Mouse (Mus musculus) MEL (cell line): ENCODE data around the gene Olfr467. TPM values are rescaled to one million over a fixed set of nuclear protein-coding genes. Genes with fewer than 3 reads are reported as not detected.
A peak's percentile ranks its signal among the peaks of the same experiment; 100 is the strongest.
"Not testable (repeated sequence)": the region's sequence is repeated elsewhere in the genome, so short reads cannot be mapped to it uniquely, and the experiment has no call there.

Source experiments
- DNase-seq: peaks from one replicate; pipeline ENCODE4 v3.0.0; 2011; ENCODE audit warnings: low read depth, low spot score
- H3K27ac ChIP-seq: 2 replicates; pipeline ENCODE4 v1.5.1; 2012; ENCODE audit warnings: low read depth, mild to moderate bottlenecking, control low read depth, low read length, moderate library complexity; ENCODE audit not compliant: control insufficient read depth
- H3K27me3 ChIP-seq, 2 experiments: fragments of 150-350 bp in 1 of 2; sonication (generic) in 1 of 2; 2 replicates each; pipeline ENCODE4 v1.6.1; 2012; ENCODE audit warnings: low read length in 2 of 2, mild to moderate bottlenecking in 2 of 2, improper control_type of control experiment in 1 of 2, moderate library complexity in 1 of 2; ENCODE audit not compliant: insufficient read depth in 2 of 2, control insufficient read depth in 1 of 2
- H3K36me3 ChIP-seq, 2 experiments: 2 replicates each; pipeline ENCODE4 v1.6.1; 2012 to 2014; ENCODE audit warnings: low read length in 2 of 2, improper control_type of control experiment in 1 of 2, inconsistent platforms in 1 of 2, mild to moderate bottlenecking in 1 of 2; ENCODE audit not compliant: insufficient read depth in 2 of 2, control insufficient read depth in 1 of 2
- H3K4me1 ChIP-seq, 2 experiments: fragments of 150-350 bp in 1 of 2; sonication (generic) in 1 of 2; 2 replicates each; pipeline ENCODE4 v1.6.1; 2012; ENCODE audit warnings: low read length in 2 of 2, improper control_type of control experiment in 1 of 2, mild to moderate bottlenecking in 1 of 2; ENCODE audit not compliant: insufficient read depth in 2 of 2, control insufficient read depth in 1 of 2
- H3K4me3 ChIP-seq, 2 experiments: fragments of 150-350 bp in 1 of 2; sonication (generic) in 1 of 2; 2 replicates each; pipeline ENCODE4 v1.5.1; 2012; ENCODE audit warnings: low read depth in 2 of 2, low read length in 2 of 2, mild to moderate bottlenecking in 2 of 2, moderate library complexity in 2 of 2, control low read depth in 1 of 2, improper control_type of control experiment in 1 of 2; ENCODE audit not compliant: control insufficient read depth in 1 of 2, insufficient read depth in 1 of 2
- H3K79me2 ChIP-seq: 2 replicates; pipeline ENCODE4 v1.6.1; 2012; ENCODE audit warnings: mild to moderate bottlenecking, low read length, moderate library complexity; ENCODE audit not compliant: control insufficient read depth, poor library complexity, insufficient read depth
- H3K9ac ChIP-seq: 2 replicates; pipeline ENCODE4 v1.6.1; 2012; ENCODE audit warnings: low read depth, mild to moderate bottlenecking, control low read depth, low read length, moderate library complexity; ENCODE audit not compliant: control insufficient read depth, poor library complexity, severe bottlenecking
- H3K9me3 ChIP-seq: fragments of 150-350 bp; sonication (generic); replicated peaks from 2 replicates; pipeline ENCODE4 v1.6.1; 2012; ENCODE audit warnings: mild to moderate bottlenecking, low read length, improper control_type of control experiment, moderate library complexity; ENCODE audit not compliant: insufficient read depth
- CHD1 ChIP-seq: IDR thresholded peaks from 2 replicates; pipeline ENCODE4 v1.6.1; 2012; ENCODE audit warnings: low read depth, mild to moderate bottlenecking, inconsistent platforms, low read length, improper control_type of control experiment
- CHD2 ChIP-seq: IDR thresholded peaks from 2 replicates; pipeline ENCODE4 v1.6.1; 2011; ENCODE audit warnings: low read length, improper control_type of control experiment
- CTCF ChIP-seq, 3 experiments: IDR thresholded peaks in 2 of 3; conservative IDR thresholded peaks in 1 of 3; 2 replicates each; pipeline ENCODE4 v1.5.1; 2011 to 2012; ENCODE audit warnings: low read length in 3 of 3, low read depth in 2 of 3, mild to moderate bottlenecking in 2 of 3, improper control_type of control experiment in 1 of 3, inconsistent platforms in 1 of 3, mixed read lengths in 1 of 3, moderate library complexity in 1 of 3; ENCODE audit not compliant: control insufficient read depth in 1 of 3, insufficient read depth in 1 of 3, poor library complexity in 1 of 3, severe bottlenecking in 1 of 3
- NRF1 ChIP-seq: IDR thresholded peaks from 2 replicates; pipeline ENCODE4 v1.6.1; 2014; ENCODE audit warnings: low read depth, mild to moderate bottlenecking, inconsistent platforms, low read length, improper control_type of control experiment, moderate library complexity; ENCODE audit not compliant: poor library complexity, insufficient read depth, severe bottlenecking
- POLR2AphosphoS2 ChIP-seq: IDR thresholded peaks from 2 replicates; pipeline ENCODE4 v1.6.1; 2011; ENCODE audit warnings: low read length, improper control_type of control experiment
- SMC3 ChIP-seq: IDR thresholded peaks from 2 replicates; pipeline ENCODE4 v1.6.1; 2011; ENCODE audit warnings: low read depth, low read length, improper control_type of control experiment
- TAL1 ChIP-seq: IDR thresholded peaks from 2 replicates; pipeline ENCODE4 v1.6.1; 2012; ENCODE audit warnings: mild to moderate bottlenecking, inconsistent platforms, low read length, moderate library complexity, mixed read lengths
- polyA plus RNA-seq, 2 experiments: library from polyadenylated mRNA; stranded (reverse) in 1 of 2; unstranded in 1 of 2; fragments of >175 nt in 1 of 2; fragments of >200 nt in 1 of 2; gene quantifications; 2 replicates each; pipeline versions ENCODE4 v1.2.1 to v1.2.4; 2012; ENCODE audit warnings: low replicate concordance in 2 of 2, low read depth in 1 of 2; ENCODE audit not compliant: insufficient read length in 2 of 2, insufficient read depth in 1 of 2, missing spikeins in 1 of 2
- total RNA-seq: library from RNA; depleted of rRNA; stranded (reverse); fragments of 300-350 nt; gene quantifications from 2 replicates; pipeline ENCODE4 v1.2.3, GENCODE M21; 2012; rRNA removed

The Olfr467 gene
- total and polyA plus RNA-seq, 3 experiments = not detected

GRCm38 (mm10) chr7:107841719-107842118 lies 29.7 kb downstream of the Olfr467 start:
- no peaks in the 10 kb centered on the region for H3K27me3 ChIP-seq
- no peak overlapping the region for H3K27ac ChIP-seq
- H3K9me3 ChIP-seq = no peaks in the 10 kb centered on the region
- TF ChIP-seq CHD1 (no peak), CTCF (IDR thresholded peaks at IDR 0.05 in 2 of 3, conservative IDR thresholded peaks at IDR 0.05 in 1 of 3; ENCODE audit: control insufficient read depth in 1 of 3, insufficient read depth in 1 of 3, low read depth in 2 of 3, low read length in 3 of 3, poor library complexity in 1 of 3, severe bottlenecking in 1 of 3) (peak in 2 of 3 experiments; percentile 35 to 40; a peak in 4 of 6 replicates), TAL1 (no peak), CHD2 (no peak), NRF1 (no peak), POLR2AphosphoS2 (no peak), SMC3 (0 out of 2 replicates have a peak, but pooled peaks have one; percentile 10)
- no peak overlapping the region for H3K4me3 ChIP-seq
- peak; percentile 20 for DNase-seq
- H3K36me3 ChIP-seq = no peaks in the 10 kb centered on the region
- no peaks in the 10 kb centered on the region for H3K79me2 ChIP-seq
- no peak overlapping the region for H3K9ac ChIP-seq
- H3K4me1 ChIP-seq = no peaks in the 10 kb centered on the region

GRCm38 (mm10) chr7:107847390-107847789 lies 35.3 kb downstream of the Olfr467 start, which contains the start of gene Olfr470:
Gene Olfr470, minus strand, starts transcription at chr7:107847490.
- not testable (repeated sequence) for H3K79me2 ChIP-seq, H3K9ac ChIP-seq, H3K4me3 ChIP-seq, DNase-seq, H3K27me3 ChIP-seq, H3K36me3 ChIP-seq, H3K9me3 ChIP-seq, H3K27ac ChIP-seq, H3K4me1 ChIP-seq

Other genes starting within 250 kb of the Olfr467 start
- not detected in 2 replicates for gene Olfml1, start 244.8 kb upstream of the Olfr467 start, total RNA-seq
- gene Olfml1, start 244.8 kb upstream of the Olfr467 start, polyA plus RNA-seq = not detected
- gene Ppfibp2, start 217.1 kb upstream of the Olfr467 start, total RNA-seq = not detected in 2 replicates
- gene Ppfibp2, start 217.1 kb upstream of the Olfr467 start, polyA plus RNA-seq = not detected
- gene 5330417H12Rik, start 187.1 kb upstream of the Olfr467 start, total RNA-seq = not detected in 2 replicates
- not detected for gene 5330417H12Rik, start 187.1 kb upstream of the Olfr467 start, polyA plus RNA-seq
- not detected in 2 replicates for gene Cyb5r2, start 54.2 kb upstream of the Olfr467 start, total RNA-seq
- not detected for gene Cyb5r2, start 54.2 kb upstream of the Olfr467 start, polyA plus RNA-seq
- gene Ovch2, start 11.1 kb upstream of the Olfr467 start, total RNA-seq = not detected in 2 replicates
- not detected for gene Ovch2, start 11.1 kb upstream of the Olfr467 start, polyA plus RNA-seq
- not detected in 2 replicates for gene Olfr469, start 13.3 kb downstream of the Olfr467 start, total RNA-seq
- not detected for gene Olfr469, start 13.3 kb downstream of the Olfr467 start, polyA plus RNA-seq
- not detected in 2 replicates for gene Olfr470, start 35.2 kb downstream of the Olfr467 start, total RNA-seq
- not detected for gene Olfr470, start 35.2 kb downstream of the Olfr467 start, polyA plus RNA-seq
- not detected in 2 replicates for gene Olfr472, start 85.6 kb downstream of the Olfr467 start, total RNA-seq
- gene Olfr472, start 85.6 kb downstream of the Olfr467 start, polyA plus RNA-seq = under 1 TPM in 1 of 2 experiments, not detected in 1; 0.01 TPM
- gene Olfr473, start 118.2 kb downstream of the Olfr467 start, total RNA-seq = not detected in 2 replicates
- not detected for gene Olfr473, start 118.2 kb downstream of the Olfr467 start, polyA plus RNA-seq
- not detected in 2 replicates for gene Olfr474, start 142.4 kb downstream of the Olfr467 start, total RNA-seq
- gene Olfr474, start 142.4 kb downstream of the Olfr467 start, polyA plus RNA-seq = not detected
- gene Olfr476, start 152.5 kb downstream of the Olfr467 start, total RNA-seq = not detected in 2 replicates
- gene Olfr476, start 152.5 kb downstream of the Olfr467 start, polyA plus RNA-seq = not detected
- gene Olfr477, start 174.4 kb downstream of the Olfr467 start, total RNA-seq = not detected in 2 replicates
- gene Olfr477, start 174.4 kb downstream of the Olfr467 start, polyA plus RNA-seq = not detected
- not detected in 2 replicates for gene Olfr478, start 221.7 kb downstream of the Olfr467 start, total RNA-seq
- gene Olfr478, start 221.7 kb downstream of the Olfr467 start, polyA plus RNA-seq = not detected
- not detected in 2 replicates for gene Olfr479, start 238.4 kb downstream of the Olfr467 start, total RNA-seq
- gene Olfr479, start 238.4 kb downstream of the Olfr467 start, polyA plus RNA-seq = not detected